Mouse (Mus musculus): ENCODE measurements around the gene Cmss1.

DNA sequence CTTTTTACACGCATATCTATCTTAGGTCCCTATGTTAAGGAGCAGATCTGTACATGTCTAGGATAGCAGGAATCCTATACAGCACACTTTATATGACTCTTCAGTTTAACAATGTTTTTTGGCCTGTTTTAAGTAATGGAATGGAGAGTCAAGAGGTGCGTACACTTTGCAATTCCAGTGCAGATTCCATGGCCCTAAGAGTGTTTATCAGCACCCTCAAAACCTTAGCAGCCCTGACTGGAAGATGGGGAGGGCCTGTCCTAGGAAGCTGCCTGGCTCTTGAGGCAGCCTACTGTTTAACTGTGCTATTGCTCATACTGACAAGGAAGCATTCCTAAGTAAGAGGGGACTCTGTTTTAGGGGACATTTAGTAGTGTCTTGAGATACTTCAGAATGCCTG lies 222.4 kb downstream of the Cmss1 start:
- TF ChIP-seq POLR2A (IDR thresholded peaks at IDR 0.05; ENCODE audit: low read depth, low read length) (no peak), CTCF (IDR thresholded peaks at IDR 0.05; ENCODE audit: borderline replicate concordance, insufficient read depth, low read length) (no peak)

Measured in embryonic fibroblast, embryonic 13.5 days (primary cell).